Comparison of ENCODE assay signal across 28 mouse cellular contexts in genomic region chr8:9416189-9416588, GRCm38 (mm10).
"Had no signal": no experiment of that assay in that cellular context is flagged by ENCODE, and none has a peak within 500 bp of the region (broad histone marks: within the 10 kb centered on the region; RNA-seq: fewer than 3 reads in every experiment).

No protein-coding gene starts in this region.

- H3K4me3 ChIP-seq: embryonic facial prominence, embryonic 10.5 days; embryonic facial prominence, embryonic 12.5 days; embryonic facial prominence, embryonic 13.5 days; embryonic facial prominence, embryonic 15.5 days; erythroblast, embryonic 14.5 days; forebrain, embryonic 10.5 days; forebrain, embryonic 12.5 days; forebrain, embryonic 13.5 days; forebrain, embryonic 15.5 days; gastrocnemius, adult 2 months; heart, adult 2 months had no signal

- H3K9ac ChIP-seq: embryonic facial prominence, embryonic 12.5 days; embryonic facial prominence, embryonic 13.5 days; embryonic facial prominence, embryonic 15.5 days; forebrain, embryonic 12.5 days; forebrain, embryonic 13.5 days; forebrain, embryonic 15.5 days; forebrain, postnatal 0 days had no signal

- H3K36me3 ChIP-seq: embryonic facial prominence, embryonic 10.5 days; embryonic facial prominence, embryonic 12.5 days; embryonic facial prominence, embryonic 13.5 days; embryonic facial prominence, embryonic 15.5 days; forebrain, embryonic 10.5 days; forebrain, embryonic 12.5 days; forebrain, embryonic 15.5 days had no signal

- H3K9me3 ChIP-seq: embryonic facial prominence, embryonic 10.5 days; embryonic facial prominence, embryonic 12.5 days; embryonic facial prominence, embryonic 13.5 days; embryonic facial prominence, embryonic 15.5 days; forebrain, embryonic 10.5 days; forebrain, embryonic 12.5 days; forebrain, embryonic 13.5 days; forebrain, embryonic 15.5 days had no signal

- H3K4me1 ChIP-seq: embryonic facial prominence, embryonic 10.5 days; embryonic facial prominence, embryonic 12.5 days; embryonic facial prominence, embryonic 13.5 days; embryonic facial prominence, embryonic 15.5 days; forebrain, embryonic 10.5 days; forebrain, embryonic 12.5 days; forebrain, embryonic 13.5 days; forebrain, embryonic 15.5 days had no signal

- DNase-seq: cerebellum, adult 2 months; cerebellum, adult 8-10 months; cerebellum, adult 9-10 months; cerebellum, adult 9-11 months; cerebellum, postnatal 10 days; cerebellum, postnatal 14 days; cerebellum, postnatal 25 days; cerebellum, postnatal 36 days; embryo, embryonic 11 days; forebrain, postnatal 0 days; gastrocnemius, adult 2 months; gastrocnemius, postnatal 10 days; gastrocnemius, postnatal 14 days; gastrocnemius, postnatal 25 days; gastrocnemius, postnatal 36 days; heart, adult 18-20 months; heart, adult 2 months had no signal

- H3K4me2 ChIP-seq: embryonic facial prominence, embryonic 12.5 days; embryonic facial prominence, embryonic 13.5 days; embryonic facial prominence, embryonic 15.5 days; forebrain, embryonic 12.5 days; forebrain, embryonic 13.5 days; forebrain, embryonic 15.5 days had no signal

- H3K27me3 ChIP-seq: embryonic facial prominence, embryonic 12.5 days; embryonic facial prominence, embryonic 13.5 days; embryonic facial prominence, embryonic 15.5 days; forebrain, embryonic 12.5 days; forebrain, embryonic 13.5 days; forebrain, embryonic 15.5 days had no signal

- H3K27ac ChIP-seq: embryonic facial prominence, embryonic 10.5 days; embryonic facial prominence, embryonic 12.5 days; embryonic facial prominence, embryonic 13.5 days; embryonic facial prominence, embryonic 15.5 days; forebrain, embryonic 10.5 days; forebrain, embryonic 12.5 days; forebrain, embryonic 13.5 days; forebrain, embryonic 15.5 days; gastrocnemius, adult 2 months; heart, adult 2 months had no signal

- ATAC-seq: forebrain, embryonic 13.5 days; forebrain, embryonic 14.5 days; forebrain, embryonic 15.5 days; forebrain, embryonic 16.5 days; forebrain, postnatal 0 days had no signal
